Mouse (Mus musculus): Measurements from ENCODE around the gene Nkd1.

GRCm38 (mm10) chr8:88538976-88539371 is 17.8 kb downstream of the Nkd1 start:
- TF ChIP-seq CTCF (IDR thresholded peaks at IDR 0.05; ENCODE audit: low read depth, low read length) (no peak), POLR2AphosphoS5 (IDR thresholded peaks at IDR 0.05; ENCODE audit: insufficient replicate concordance, low read depth, low read length) (no peak), TAL1 (conservative IDR thresholded peaks at IDR 0.05; ENCODE audit: low read depth, low read length) (no peak), GATA1 (IDR thresholded peaks at IDR 0.05; ENCODE audit: borderline replicate concordance, low read length) (no peak), GATA2 (IDR thresholded peaks at IDR 0.05; ENCODE audit: borderline replicate concordance, low read depth, low read length) (no peak)
